Mouse (Mus musculus) MEL (cell line): ENCODE data around the gene Nova2. TPM values are rescaled to one million over a fixed set of nuclear protein-coding genes. Genes with fewer than 3 reads are reported as not detected.
A peak's percentile ranks its signal among the peaks of the same experiment; 100 is the strongest.

Source experiments
- DNase-seq: peaks from one replicate; pipeline ENCODE4 v3.0.0; 2011; ENCODE audit warnings: low read depth, low spot score
- H3K27ac ChIP-seq: 2 replicates; pipeline ENCODE4 v1.5.1; 2012; ENCODE audit warnings: low read depth, mild to moderate bottlenecking, control low read depth, low read length, moderate library complexity; ENCODE audit not compliant: control insufficient read depth
- H3K27me3 ChIP-seq, 2 experiments: fragments of 150-350 bp in 1 of 2; sonication (generic) in 1 of 2; 2 replicates each; pipeline ENCODE4 v1.6.1; 2012; ENCODE audit warnings: low read length in 2 of 2, mild to moderate bottlenecking in 2 of 2, improper control_type of control experiment in 1 of 2, moderate library complexity in 1 of 2; ENCODE audit not compliant: insufficient read depth in 2 of 2, control insufficient read depth in 1 of 2
- H3K36me3 ChIP-seq, 2 experiments: 2 replicates each; pipeline ENCODE4 v1.6.1; 2012 to 2014; ENCODE audit warnings: low read length in 2 of 2, improper control_type of control experiment in 1 of 2, inconsistent platforms in 1 of 2, mild to moderate bottlenecking in 1 of 2; ENCODE audit not compliant: insufficient read depth in 2 of 2, control insufficient read depth in 1 of 2
- H3K4me1 ChIP-seq, 2 experiments: fragments of 150-350 bp in 1 of 2; sonication (generic) in 1 of 2; 2 replicates each; pipeline ENCODE4 v1.6.1; 2012; ENCODE audit warnings: low read length in 2 of 2, improper control_type of control experiment in 1 of 2, mild to moderate bottlenecking in 1 of 2; ENCODE audit not compliant: insufficient read depth in 2 of 2, control insufficient read depth in 1 of 2
- H3K4me3 ChIP-seq, 2 experiments: fragments of 150-350 bp in 1 of 2; sonication (generic) in 1 of 2; 2 replicates each; pipeline ENCODE4 v1.5.1; 2012; ENCODE audit warnings: low read depth in 2 of 2, low read length in 2 of 2, mild to moderate bottlenecking in 2 of 2, moderate library complexity in 2 of 2, control low read depth in 1 of 2, improper control_type of control experiment in 1 of 2; ENCODE audit not compliant: control insufficient read depth in 1 of 2, insufficient read depth in 1 of 2
- H3K79me2 ChIP-seq: 2 replicates; pipeline ENCODE4 v1.6.1; 2012; ENCODE audit warnings: mild to moderate bottlenecking, low read length, moderate library complexity; ENCODE audit not compliant: control insufficient read depth, poor library complexity, insufficient read depth
- H3K9ac ChIP-seq: 2 replicates; pipeline ENCODE4 v1.6.1; 2012; ENCODE audit warnings: low read depth, mild to moderate bottlenecking, control low read depth, low read length, moderate library complexity; ENCODE audit not compliant: control insufficient read depth, poor library complexity, severe bottlenecking
- H3K9me3 ChIP-seq: fragments of 150-350 bp; sonication (generic); replicated peaks from 2 replicates; pipeline ENCODE4 v1.6.1; 2012; ENCODE audit warnings: mild to moderate bottlenecking, low read length, improper control_type of control experiment, moderate library complexity; ENCODE audit not compliant: insufficient read depth
- CHD1 ChIP-seq: IDR thresholded peaks from 2 replicates; pipeline ENCODE4 v1.6.1; 2012; ENCODE audit warnings: low read depth, mild to moderate bottlenecking, inconsistent platforms, low read length, improper control_type of control experiment
- CTCF ChIP-seq, 3 experiments: IDR thresholded peaks in 2 of 3; conservative IDR thresholded peaks in 1 of 3; 2 replicates each; pipeline ENCODE4 v1.5.1; 2011 to 2012; ENCODE audit warnings: low read length in 3 of 3, low read depth in 2 of 3, mild to moderate bottlenecking in 2 of 3, improper control_type of control experiment in 1 of 3, inconsistent platforms in 1 of 3, mixed read lengths in 1 of 3, moderate library complexity in 1 of 3; ENCODE audit not compliant: control insufficient read depth in 1 of 3, insufficient read depth in 1 of 3, poor library complexity in 1 of 3, severe bottlenecking in 1 of 3
- E2F4 ChIP-seq: IDR thresholded peaks from 2 replicates; pipeline ENCODE4 v1.6.1; 2011; ENCODE audit warnings: low read depth, low read length, improper control_type of control experiment, borderline replicate concordance
- ETS1 ChIP-seq: IDR thresholded peaks from 2 replicates; pipeline ENCODE4 v1.6.1; 2012; ENCODE audit warnings: low read depth, mild to moderate bottlenecking, inconsistent platforms, low read length, improper control_type of control experiment, moderate library complexity
- GABPA ChIP-seq: IDR thresholded peaks from 2 replicates; pipeline ENCODE4 v1.6.1; 2012; ENCODE audit warnings: low read depth, mild to moderate bottlenecking, inconsistent platforms, low read length, improper control_type of control experiment, moderate library complexity
- GATA1 ChIP-seq: IDR thresholded peaks from 2 replicates; pipeline ENCODE4 v1.6.1; 2011; ENCODE audit warnings: low read depth, low read length, improper control_type of control experiment
- HCFC1 ChIP-seq: IDR thresholded peaks from 2 replicates; pipeline ENCODE4 v1.6.1; 2012; ENCODE audit warnings: low read depth, mild to moderate bottlenecking, inconsistent platforms, low read length, improper control_type of control experiment, moderate library complexity
- KAT2A ChIP-seq: conservative IDR thresholded peaks from 2 replicates; pipeline ENCODE4 v1.6.1; 2012; ENCODE audit warnings: low read depth, low read length, improper control_type of control experiment, inconsistent platforms
- MAX ChIP-seq: IDR thresholded peaks from 2 replicates; pipeline ENCODE4 v1.6.1; 2011; ENCODE audit warnings: low read length, improper control_type of control experiment
- MAZ ChIP-seq: IDR thresholded peaks from 2 replicates; pipeline ENCODE4 v1.6.1; 2012; ENCODE audit warnings: low read depth, mild to moderate bottlenecking, inconsistent platforms, low read length, improper control_type of control experiment
- MEF2A ChIP-seq: IDR thresholded peaks from 2 replicates; pipeline ENCODE4 v1.6.1; 2014; ENCODE audit warnings: low read depth, mild to moderate bottlenecking, inconsistent platforms, low read length, improper control_type of control experiment; ENCODE audit not compliant: poor library complexity, insufficient replicate concordance, severe bottlenecking; ENCODE audit errors: extremely low read depth
- MXI1 ChIP-seq: IDR thresholded peaks from 2 replicates; pipeline ENCODE4 v1.6.1; 2011; ENCODE audit warnings: mild to moderate bottlenecking, low read depth, low read length, improper control_type of control experiment
- MYC ChIP-seq: IDR thresholded peaks from 2 replicates; pipeline ENCODE4 v1.6.1; 2011; ENCODE audit warnings: low read depth, mild to moderate bottlenecking, low read length, improper control_type of control experiment, moderate library complexity
- NELFE ChIP-seq: IDR thresholded peaks from 2 replicates; pipeline ENCODE4 v1.6.1; 2011; ENCODE audit warnings: low read depth, low read length, improper control_type of control experiment
- POLR2AphosphoS2 ChIP-seq: IDR thresholded peaks from 2 replicates; pipeline ENCODE4 v1.6.1; 2011; ENCODE audit warnings: low read length, improper control_type of control experiment
- POLR2AphosphoS5 ChIP-seq: IDR thresholded peaks from 2 replicates; pipeline ENCODE4 v1.6.1; 2012; ENCODE audit warnings: low read depth, borderline replicate concordance, mild to moderate bottlenecking, inconsistent platforms, low read length, moderate library complexity, mixed read lengths
- RAD21 ChIP-seq: IDR thresholded peaks from 2 replicates; pipeline ENCODE4 v1.6.1; 2011; ENCODE audit warnings: mild to moderate bottlenecking, low read depth, low read length, improper control_type of control experiment
- RCOR1 ChIP-seq: IDR thresholded peaks from 2 replicates; pipeline ENCODE4 v1.6.1; 2012; ENCODE audit warnings: low read depth, mild to moderate bottlenecking, inconsistent platforms, low read length, improper control_type of control experiment
- SMC3 ChIP-seq: IDR thresholded peaks from 2 replicates; pipeline ENCODE4 v1.6.1; 2011; ENCODE audit warnings: low read depth, low read length, improper control_type of control experiment
- TAL1 ChIP-seq: IDR thresholded peaks from 2 replicates; pipeline ENCODE4 v1.6.1; 2012; ENCODE audit warnings: mild to moderate bottlenecking, inconsistent platforms, low read length, moderate library complexity, mixed read lengths
- TCF12 ChIP-seq: IDR thresholded peaks from 2 replicates; pipeline ENCODE4 v1.6.1; 2014; ENCODE audit warnings: low read depth, mild to moderate bottlenecking, inconsistent platforms, low read length, improper control_type of control experiment, moderate library complexity
- UBTF ChIP-seq: IDR thresholded peaks from 2 replicates; pipeline ENCODE4 v1.6.1; 2012; ENCODE audit warnings: low read depth, mild to moderate bottlenecking, inconsistent platforms, low read length, improper control_type of control experiment, moderate library complexity, borderline replicate concordance; ENCODE audit not compliant: insufficient read depth
- USF1 ChIP-seq: IDR thresholded peaks from 2 replicates; pipeline ENCODE4 v1.6.1; 2014; ENCODE audit warnings: low read depth, mild to moderate bottlenecking, inconsistent platforms, low read length, improper control_type of control experiment, moderate library complexity
- ZC3H11A ChIP-seq: IDR thresholded peaks from 2 replicates; pipeline ENCODE4 v1.6.1; 2012; ENCODE audit warnings: low read depth, mild to moderate bottlenecking, inconsistent platforms, low read length, improper control_type of control experiment
- ZNF384 ChIP-seq: IDR thresholded peaks from 2 replicates; pipeline ENCODE4 v1.6.1; 2012; ENCODE audit warnings: low read depth, mild to moderate bottlenecking, inconsistent platforms, low read length, improper control_type of control experiment
- polyA plus RNA-seq, 2 experiments: library from polyadenylated mRNA; stranded (reverse) in 1 of 2; unstranded in 1 of 2; fragments of >175 nt in 1 of 2; fragments of >200 nt in 1 of 2; gene quantifications; 2 replicates each; pipeline versions ENCODE4 v1.2.1 to v1.2.4; 2012; ENCODE audit warnings: low replicate concordance in 2 of 2, low read depth in 1 of 2; ENCODE audit not compliant: insufficient read length in 2 of 2, insufficient read depth in 1 of 2, missing spikeins in 1 of 2
- total RNA-seq: library from RNA; depleted of rRNA; stranded (reverse); fragments of 300-350 nt; gene quantifications from 2 replicates; pipeline ENCODE4 v1.2.3, GENCODE M21; 2012

Nova2 gene
- total and polyA plus RNA-seq, 3 experiments, result 0.04 to 0.22 TPM; not detected in 1

GRCm38 (mm10) chr7:18893009-18893408 lies 32.7 kb upstream of the Nova2 start:
- Histone ChIP-seq H3K27me3 (no peaks in the 10 kb centered on the region), H3K9ac (no peak overlapping the region), H3K79me2 (no peaks in the 10 kb centered on the region), H3K36me3 (peaks cover 0 to 2% of the 10 kb centered on the region in 2 experiments; a peak in 1 of 4 replicates), H3K4me3 (no peak overlapping the region), H3K9me3 (no peaks in the 10 kb centered on the region), H3K4me1 (peaks cover 0 to 3% of the 10 kb centered on the region in 2 experiments; a peak in 1 of 4 replicates), H3K27ac (no peak overlapping the region)
- TF ChIP-seq SMC3, result no peak
- no peak for TF ChIP-seq MEF2A
- TF ChIP-seq UBTF, result no peak
- TF ChIP-seq POLR2AphosphoS5, result no peak
- no peak for TF ChIP-seq RAD21
- no peak for TF ChIP-seq MAZ
- no peak for TF ChIP-seq CTCF (IDR thresholded peaks at IDR 0.05 in 2 of 3, conservative IDR thresholded peaks at IDR 0.05 in 1 of 3; ENCODE audit: control insufficient read depth in 1 of 3, insufficient read depth in 1 of 3, low read depth in 2 of 3, low read length in 3 of 3, poor library complexity in 1 of 3, severe bottlenecking in 1 of 3)
- no peak for TF ChIP-seq TCF12
- no peak for TF ChIP-seq ZNF384
- no peak for TF ChIP-seq USF1
- no peak for TF ChIP-seq TAL1
- TF ChIP-seq KAT2A, result no peak
- TF ChIP-seq GABPA, result no peak
- no peak for TF ChIP-seq MXI1
- TF ChIP-seq MYC, result no peak
- DNase-seq, result no peak

DNA sequence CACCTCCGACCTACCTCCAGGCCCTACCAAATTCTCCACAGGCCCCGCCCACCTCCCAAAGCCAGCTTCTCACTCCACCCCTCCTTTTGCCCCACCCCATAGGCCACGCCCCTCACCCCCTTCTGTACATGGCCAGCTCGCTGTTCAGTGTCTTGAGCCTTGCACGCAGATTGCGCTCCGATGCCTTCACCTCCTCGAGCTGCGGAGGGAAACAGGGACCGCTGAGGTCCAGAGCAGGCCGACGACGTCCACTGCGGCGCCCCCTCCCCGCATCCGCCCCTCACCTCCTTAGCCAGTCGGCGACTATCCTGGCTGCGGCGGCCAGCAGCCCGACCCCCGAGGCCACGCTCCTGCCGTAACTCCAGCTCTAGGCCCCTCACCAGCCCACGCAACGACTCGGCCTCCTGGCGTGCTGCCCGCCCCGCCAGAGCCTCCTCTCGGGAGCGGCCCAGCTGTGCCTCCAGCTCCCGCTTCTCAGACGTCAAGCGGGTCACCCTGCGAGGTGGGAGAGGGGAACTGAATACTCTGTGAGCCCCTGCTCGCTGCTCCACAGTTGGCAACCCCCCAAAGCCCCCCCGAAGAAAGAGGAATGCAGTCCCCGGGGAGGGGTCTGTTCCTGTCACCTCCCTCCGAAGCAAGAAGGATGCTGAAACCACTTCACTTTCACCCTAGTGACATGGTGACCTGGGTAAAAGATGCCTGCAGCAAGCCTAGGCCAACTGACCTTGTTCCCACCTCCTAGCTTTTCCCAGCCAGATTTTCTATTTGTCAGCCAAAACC lies 31.8 kb upstream of the Nova2 start:
- Histone ChIP-seq H3K4me1 (peaks cover 0 to 3% of the 10 kb centered on the region in 2 experiments; a peak in 1 of 4 replicates), H3K9me3 (no peaks in the 10 kb centered on the region), H3K27ac (no peak overlapping the region), H3K36me3 (peaks cover 0 to 2% of the 10 kb centered on the region in 2 experiments; a peak in 1 of 4 replicates), H3K27me3 (no peaks in the 10 kb centered on the region), H3K4me3 (no peak overlapping the region), H3K9ac (no peak overlapping the region), H3K79me2 (no peaks in the 10 kb centered on the region)
- TF ChIP-seq ETS1 (no peak), POLR2AphosphoS2 (no peak), KAT2A (no peak), ZC3H11A (no peak), E2F4 (no peak), GATA1 (no peak), NELFE (no peak), MAX (no peak), MYC (no peak), POLR2AphosphoS5 (no peak), RCOR1 (no peak), CHD1 (no peak), HCFC1 (no peak), TCF12 (no peak)
- peak; percentile 26 for DNase-seq
